Mouse (Mus musculus) kidney, adult 8-10 months (tissue): ENCODE measurements around the gene C2.

Experiments used
- DNase-seq, 2 experiments: peaks; one replicate each; pipeline ENCODE4 v3.0.0; 2022

C2 gene

GRCm38 (mm10) chr17:34898160-34898586, at the start of gene C2, which contains the start of gene Ehmt2:
Gene C2 (minus strand): TSS chr17:34898265.
Gene Ehmt2 (plus strand): TSS chr17:34898469.
- peak; percentile 70 to 78 for DNase-seq

- peak; percentile 65 to 76 for DNase-seq
Observed at GRCm38 (mm10) chr17:34947606-34948005, 49.5 kb upstream of the C2 start.

- peak; percentile 73 to 80 for DNase-seq
Observed at GRCm38 (mm10) chr17:34946486-34947140, 48.5 kb upstream of the C2 start.

GRCm38 (mm10) chr17:34944362-34944761, 46.3 kb upstream of the C2 start:
- peak; percentile 70 to 73 for DNase-seq

- peak; percentile 63 to 66 for DNase-seq
Observed at GRCm38 (mm10) chr17:34943128-34943815, 45.2 kb upstream of the C2 start.

- DNase-seq = no peak
Observed at GRCm38 (mm10) chr17:34941344-34942041, 43.4 kb upstream of the C2 start.

GRCm38 (mm10) chr17:34937960-34938505, 40.0 kb upstream of the C2 start:
- DNase-seq = peak; percentile 80 to 86

GRCm38 (mm10) chr17:34934830-34935229, 36.8 kb upstream of the C2 start:
- peak in 1 of 2 experiments; percentile 60 for DNase-seq

GRCm38 (mm10) chr17:34934031-34934430, 36.0 kb upstream of the C2 start:
- peak; percentile 70 to 77 for DNase-seq

GRCm38 (mm10) chr17:34932287-34932686, 34.2 kb upstream of the C2 start:
- no peak for DNase-seq

GRCm38 (mm10) chr17:34931735-34932098, 33.7 kb upstream of the C2 start:
- no peak for DNase-seq

GRCm38 (mm10) chr17:34931061-34931734, 33.1 kb upstream of the C2 start, which contains the start of gene Neu1:
Gene Neu1 (plus strand): TSS chr17:34931253.
- peak; percentile 99 for DNase-seq

GRCm38 (mm10) chr17:34928841-34929240, 30.8 kb upstream of the C2 start:
- no peak for DNase-seq

GRCm38 (mm10) chr17:34927306-34928019, 29.4 kb upstream of the C2 start:
- no peak for DNase-seq

GRCm38 (mm10) chr17:34924258-34924657, 26.2 kb upstream of the C2 start:
- no peak for DNase-seq

- DNase-seq = no peak
Observed at GRCm38 (mm10) chr17:34922939-34923338, 24.9 kb upstream of the C2 start.

- no peak for DNase-seq
Observed at GRCm38 (mm10) chr17:34917188-34917587, 19.1 kb upstream of the C2 start.

GRCm38 (mm10) chr17:34916316-34916715, 18.3 kb upstream of the C2 start:
- DNase-seq = no peak

GRCm38 (mm10) chr17:34915410-34915831, 17.4 kb upstream of the C2 start:
- peak; percentile 85 to 89 for DNase-seq

GRCm38 (mm10) chr17:34913930-34914665, 16.0 kb upstream of the C2 start, which contains the start of gene Slc44a4:
Gene Slc44a4 (plus strand): TSS chr17:34914466.
- peak in 1 of 2 experiments; percentile 59 for DNase-seq

GRCm38 (mm10) chr17:34911945-34912351, 13.9 kb upstream of the C2 start:
- DNase-seq = peak; percentile 70 to 90
